Mouse (Mus musculus): ENCODE results near the gene Ptprg.

The Ptprg gene

GRCm38 (mm10) chr14:11564456-11564855 is 11.1 kb downstream of the Ptprg start:
- in situ Hi-C loops (cut with MboI, MseI), result no loop called here

- in situ Hi-C loops (cut with MboI, MseI), result no loop called here
These were observed 12.0 kb downstream of the Ptprg start for GRCm38 (mm10) chr14:11565283-11565682.

- in situ Hi-C loops (cut with MboI, MseI), result no loop called here
These were observed 16.4 kb downstream of the Ptprg start for GRCm38 (mm10) chr14:11569734-11570133.

GRCm38 (mm10) chr14:11571766-11572394 is 18.5 kb downstream of the Ptprg start:
- in situ Hi-C loops (cut with MboI, MseI), result no loop called here

GRCm38 (mm10) chr14:11572395-11572784 is 19.1 kb downstream of the Ptprg start:
- in situ Hi-C loops (cut with MboI, MseI), result no loop called here

GRCm38 (mm10) chr14:11573710-11574109 is 20.4 kb downstream of the Ptprg start:
- in situ Hi-C loops (cut with MboI, MseI), result no loop called here

GRCm38 (mm10) chr14:11577276-11577909 is 24.1 kb downstream of the Ptprg start:
- in situ Hi-C loops (cut with MboI, MseI), result no loop called here

GRCm38 (mm10) chr14:11577910-11578309 is 24.6 kb downstream of the Ptprg start:
- in situ Hi-C loops (cut with MboI, MseI), result no loop called here

GRCm38 (mm10) chr14:11578492-11578967 is 25.2 kb downstream of the Ptprg start:
- in situ Hi-C loops (cut with MboI, MseI), result no loop called here

- in situ Hi-C loops (cut with MboI, MseI), result no loop called here
These were observed 26.6 kb downstream of the Ptprg start for GRCm38 (mm10) chr14:11579950-11580349.

- in situ Hi-C loops (cut with MboI, MseI), result no loop called here
These were observed 30.9 kb downstream of the Ptprg start for GRCm38 (mm10) chr14:11584263-11584662.

GRCm38 (mm10) chr14:11584929-11585633 is 31.7 kb downstream of the Ptprg start:
- in situ Hi-C loops (cut with MboI, MseI), result no loop called here

GRCm38 (mm10) chr14:11590387-11590786 is 37.1 kb downstream of the Ptprg start:
- in situ Hi-C loops (cut with MboI, MseI), result no loop called here

- in situ Hi-C loops (cut with MboI, MseI), result no loop called here
These were observed 39.3 kb downstream of the Ptprg start for GRCm38 (mm10) chr14:11592650-11593049.

GRCm38 (mm10) chr14:11594336-11594735 is 41.0 kb downstream of the Ptprg start:
- in situ Hi-C loops (cut with MboI, MseI), result no loop called here

GRCm38 (mm10) chr14:11604133-11604865 is 51.0 kb downstream of the Ptprg start:
- in situ Hi-C loops (cut with MboI, MseI), result no loop called here

GRCm38 (mm10) chr14:11608366-11608765 is 55.0 kb downstream of the Ptprg start:
- in situ Hi-C loops (cut with MboI, MseI), result no loop called here

GRCm38 (mm10) chr14:11609857-11610582 is 56.7 kb downstream of the Ptprg start:
- in situ Hi-C loops (cut with MboI, MseI), result no loop called here

- in situ Hi-C loops (cut with MboI, MseI), result no loop called here
These were observed 59.1 kb downstream of the Ptprg start for GRCm38 (mm10) chr14:11612426-11612825.

GRCm38 (mm10) chr14:11613146-11613545 is 59.8 kb downstream of the Ptprg start:
- in situ Hi-C loops (cut with MboI, MseI), result no loop called here

GRCm38 (mm10) chr14:11615697-11616096 is 62.4 kb downstream of the Ptprg start:
- in situ Hi-C loops (cut with MboI, MseI), result no loop called here

All from regulatory T cell (primary cell).